Mouse (Mus musculus) stomach, postnatal 0 days (tissue): ENCODE data around the gene Ndufv3. TPM values are rescaled to one million over a fixed set of nuclear protein-coding genes. Genes with fewer than 3 reads are reported as not detected.
"Not testable (repeated sequence)": the region's sequence is repeated elsewhere in the genome, so short reads cannot be mapped to it uniquely, and the experiment has no call there.

Experiments used
- ATAC-seq: fragments of 200-750 bp; cut with Nextera tagmentation; 2 replicates; pipeline ENCODE4 v1.8.0; 2017; ENCODE audit not compliant: low FRiP score, low TSS enrichment
- DNase-seq: peaks from one replicate; pipeline ENCODE4 v3.0.0-alpha.2; 2016; ENCODE audit warnings: low spot score
- H3K27ac ChIP-seq: fragments of 300-500 bp; sonication (generic); replicated peaks from 2 replicates; pipeline ENCODE4 v1.5.1; 2014; ENCODE audit warnings: mild to moderate bottlenecking, control low read depth
- H3K27me3 ChIP-seq: fragments of 300-500 bp; sonication (generic); 2 replicates; pipeline ENCODE4 v1.6.1; 2014; ENCODE audit warnings: low read length; ENCODE audit not compliant: control insufficient read depth, insufficient read depth
- H3K36me3 ChIP-seq: fragments of 300-500 bp; sonication (generic); 2 replicates; pipeline ENCODE4 v1.6.1; 2014; ENCODE audit warnings: low read length, mixed read lengths; ENCODE audit not compliant: control insufficient read depth, insufficient read depth
- H3K4me1 ChIP-seq: fragments of 300-500 bp; sonication (generic); replicated peaks from 2 replicates; pipeline ENCODE4 v1.6.1; 2014; ENCODE audit warnings: antibody characterized with exemption; ENCODE audit not compliant: control insufficient read depth, insufficient read depth
- H3K4me2 ChIP-seq: fragments of 300-500 bp; sonication (generic); replicated peaks from 2 replicates; pipeline ENCODE4 v1.6.1; 2014; ENCODE audit warnings: low read depth, mild to moderate bottlenecking, control low read depth, moderate library complexity
- H3K4me3 ChIP-seq: fragments of 300-500 bp; sonication (generic); 2 replicates; pipeline ENCODE4 v1.5.1; 2014; ENCODE audit warnings: low read depth, low read length, control low read depth
- H3K9ac ChIP-seq: fragments of 300-500 bp; sonication (generic); 2 replicates; pipeline ENCODE4 v1.6.1; 2014; ENCODE audit warnings: mild to moderate bottlenecking, low read length, control low read depth, mixed read lengths
- H3K9me3 ChIP-seq: fragments of 300-500 bp; sonication (generic); 2 replicates; pipeline ENCODE4 v1.6.1; 2016; ENCODE audit warnings: low read length; ENCODE audit not compliant: control insufficient read depth
- CTCF ChIP-seq: IDR thresholded peaks from 2 replicates; pipeline ENCODE4 v1.5.1; 2016; ENCODE audit warnings: antibody characterized with exemption, low read depth, mild to moderate bottlenecking, moderate library complexity
- EP300 ChIP-seq: optimal IDR thresholded peaks from 2 replicates; pipeline ENCODE3; 2016; ENCODE audit warnings: antibody characterized with exemption
- WGBS: fragments of 180-500 bp; shearing (Covaris S2); extraction: QIAGEN DNeasy Blood & Tissue Kit; methylation state at CpG from one replicate; pipeline ENCODE4 v1.1.7; 2014; 5-methylcytosine and 5-hydroxymethylcytosine counted together
- polyA plus RNA-seq: library from polyadenylated mRNA; unstranded; fragments of >200 nt; fragmentation: Nextera tagmentation; extraction: Ambion mirVana; gene quantifications from 2 replicates; pipeline ENCODE4 v1.2.1, GENCODE M21; 2015

Gene Ndufv3
- polyA plus RNA-seq, 1 experiment from 2014 or later, result 344 TPM

DNA sequence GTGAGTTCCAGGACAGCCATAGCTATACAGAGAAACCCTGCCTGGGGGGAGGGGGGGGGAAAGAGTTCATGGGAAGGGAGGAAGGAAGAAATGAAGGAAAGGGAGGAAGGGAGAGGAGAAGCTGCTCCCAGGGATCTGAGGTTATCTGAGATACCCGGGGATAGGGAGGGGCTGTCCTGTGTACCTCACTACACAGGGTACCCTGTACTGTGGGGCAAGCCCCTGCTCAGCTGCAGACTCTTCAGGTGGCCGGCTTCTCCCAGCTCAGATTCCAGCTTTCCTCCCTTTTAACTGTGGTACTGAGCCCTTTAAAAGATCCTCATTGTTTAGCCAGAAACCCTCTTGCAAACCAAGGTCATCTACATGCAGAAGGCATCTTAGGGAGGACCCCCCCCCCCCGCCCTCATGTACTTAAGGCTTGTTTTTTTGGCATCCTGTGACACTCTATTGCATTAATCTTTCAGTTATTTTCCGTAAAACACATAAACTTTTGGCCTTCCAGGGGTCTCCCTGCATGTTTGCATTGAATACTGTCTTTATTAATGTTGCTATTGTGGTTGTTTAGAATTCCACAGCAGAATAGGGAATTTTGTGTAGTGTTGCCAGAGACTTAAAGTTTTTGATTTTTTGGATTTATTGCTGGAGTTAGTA is 21.0 kb downstream of the Ndufv3 start:
- Histone ChIP-seq H3K27ac (no peak overlapping the region), H3K4me2 (no peak overlapping the region), H3K9ac (no peak overlapping the region), H3K4me1 (no peaks in the 10 kb centered on the region; the same call in 1 of the 2 replicates), H3K27me3 (no peaks in the 10 kb centered on the region), H3K9me3 (no peaks in the 10 kb centered on the region), H3K4me3 (no peak overlapping the region), H3K36me3 (no peaks in the 10 kb centered on the region)
- DNase-seq (no peak), ATAC-seq (no peak)
- TF ChIP-seq CTCF (no peak), EP300 (no peak)
- 53% methylated on average over 4 of the region's 4 CpGs for WGBS

DNA sequence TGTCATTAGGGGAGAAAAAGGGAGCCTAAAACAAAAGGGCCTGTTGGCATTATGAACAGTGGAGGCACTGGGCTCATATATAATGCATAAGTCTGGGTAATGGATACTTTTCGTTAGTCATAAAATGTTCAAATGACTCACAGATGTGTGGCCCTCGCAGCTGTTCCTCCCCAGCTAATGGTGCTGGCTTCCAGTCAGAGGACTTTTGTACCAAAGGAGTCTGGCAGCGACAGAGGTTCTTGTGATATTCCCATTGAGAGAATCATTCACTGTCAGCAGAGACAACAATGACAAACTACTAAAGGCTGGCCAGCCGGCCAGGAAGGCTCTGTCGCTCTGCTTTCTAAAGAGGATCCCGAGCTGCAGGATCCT is 21.5 kb downstream of the Ndufv3 start:
- Histone ChIP-seq H3K27ac (no peak overlapping the region), H3K4me1 (no peaks in the 10 kb centered on the region), H3K36me3 (no peaks in the 10 kb centered on the region), H3K4me3 (no peak overlapping the region), H3K4me2 (no peak overlapping the region), H3K27me3 (no peaks in the 10 kb centered on the region), H3K9me3 (no peaks in the 10 kb centered on the region), H3K9ac (0 out of 2 replicates have a peak overlapping the region, but pooled peaks have one; percentile 5)
- 25% methylated on average over 6 of the region's 6 CpGs for WGBS
- no peak for TF ChIP-seq EP300
- TF ChIP-seq CTCF, result no peak
- no peak for ATAC-seq
- no peak for DNase-seq

DNA sequence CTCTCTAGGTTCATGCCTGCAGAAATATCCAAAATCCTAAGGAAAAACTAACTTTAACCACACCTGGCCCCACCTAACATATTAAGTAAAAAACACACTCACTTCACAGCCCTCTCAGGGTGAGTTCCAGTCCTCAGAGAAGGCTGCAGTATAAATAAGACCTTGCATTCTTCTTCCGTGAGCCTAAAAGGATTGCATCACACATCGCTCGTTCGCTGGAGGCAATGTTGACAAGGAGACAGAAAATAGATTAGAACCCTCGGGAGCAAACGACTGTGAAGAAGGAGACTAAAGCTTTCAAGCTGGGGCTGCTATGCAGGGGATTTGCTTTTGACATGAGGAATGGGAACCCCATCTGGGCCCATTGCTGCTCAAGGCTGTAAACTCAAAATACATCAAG is 23.7 kb downstream of the Ndufv3 start:
- no peak overlapping the region for H3K27ac ChIP-seq
- 11% methylated on average over 6 of the region's 6 CpGs for whole genome bisulfite sequencing
- H3K4me3 ChIP-seq, result no peak overlapping the region
- H3K9me3 ChIP-seq, result no peaks in the 10 kb centered on the region
- 0 out of 2 replicates have a peak, but pooled peaks have one; percentile 50 for ATAC-seq
- H3K27me3 ChIP-seq, result no peaks in the 10 kb centered on the region
- no peaks in the 10 kb centered on the region for H3K36me3 ChIP-seq
- no peaks in the 10 kb centered on the region for H3K4me1 ChIP-seq
- H3K9ac ChIP-seq, result no peak overlapping the region
- no peak for TF ChIP-seq EP300
- no peak for TF ChIP-seq CTCF
- DNase-seq, result no peak
- H3K4me2 ChIP-seq, result no peak overlapping the region

DNA sequence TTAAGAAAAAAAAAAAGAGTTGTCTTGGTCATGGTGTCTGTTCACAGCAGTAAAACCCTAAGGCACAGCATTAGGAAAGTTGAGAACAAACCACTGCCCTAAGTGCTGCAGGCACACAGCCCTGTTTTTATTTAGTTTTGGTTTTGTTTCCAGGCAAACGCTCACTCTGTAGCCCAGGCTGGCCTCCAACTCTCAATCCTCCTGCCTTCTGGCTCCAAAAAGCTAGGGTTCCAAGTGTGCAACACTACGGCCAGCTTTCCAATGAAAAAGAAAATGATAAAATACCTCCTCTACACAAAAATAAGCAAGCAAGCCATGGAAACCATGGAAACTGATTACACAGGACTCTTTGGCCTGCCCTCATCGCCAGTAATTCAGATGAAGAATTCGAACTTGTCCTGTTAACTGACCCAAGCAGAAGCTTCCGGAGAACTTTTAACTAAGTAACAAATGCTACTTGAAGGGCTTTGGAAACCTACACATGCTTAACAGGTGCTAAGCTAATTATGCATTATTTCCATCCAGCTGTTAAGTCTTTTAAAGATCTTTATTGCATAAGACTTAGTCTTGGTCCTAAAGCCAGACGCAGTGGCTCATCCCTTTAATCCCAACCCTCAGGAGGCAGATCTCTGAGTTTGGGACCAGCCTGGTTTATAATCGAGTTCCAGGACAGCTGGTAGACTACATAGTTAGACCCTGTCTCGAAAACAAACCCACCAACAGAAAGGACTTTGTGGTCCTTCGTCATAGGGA is 26.7 kb downstream of the Ndufv3 start:
- Histone ChIP-seq H3K4me3 (no peak overlapping the region), H3K27me3 (no peaks in the 10 kb centered on the region), H3K9me3 (no peaks in the 10 kb centered on the region), H3K4me1 (no peaks in the 10 kb centered on the region), H3K27ac (no peak overlapping the region), H3K36me3 (no peaks in the 10 kb centered on the region), H3K4me2 (no peak overlapping the region), H3K9ac (no peak overlapping the region)
- no peak for ATAC-seq
- WGBS, result 66% methylated on average over 9 of the region's 9 CpGs
- TF ChIP-seq EP300 (no peak), CTCF (no peak)
- DNase-seq, result no peak

- H3K4me1 ChIP-seq, result no peaks in the 10 kb centered on the region
- H3K9me3 ChIP-seq, result no peaks in the 10 kb centered on the region
- no peak overlapping the region for H3K4me2 ChIP-seq
- whole genome bisulfite sequencing, result 66% methylated on average over 3 of the region's 3 CpGs
- no peak for DNase-seq
- H3K4me3 ChIP-seq, result no peak overlapping the region
- TF ChIP-seq EP300, result no peak
- no peak for TF ChIP-seq CTCF
- H3K36me3 ChIP-seq, result no peaks in the 10 kb centered on the region
- H3K27ac ChIP-seq, result no peak overlapping the region
- no peak for ATAC-seq
- no peaks in the 10 kb centered on the region for H3K27me3 ChIP-seq
- no peak overlapping the region for H3K9ac ChIP-seq
Observed at GRCm38 (mm10) chr17:31547974-31548373, 28.1 kb downstream of the Ndufv3 start.

DNA sequence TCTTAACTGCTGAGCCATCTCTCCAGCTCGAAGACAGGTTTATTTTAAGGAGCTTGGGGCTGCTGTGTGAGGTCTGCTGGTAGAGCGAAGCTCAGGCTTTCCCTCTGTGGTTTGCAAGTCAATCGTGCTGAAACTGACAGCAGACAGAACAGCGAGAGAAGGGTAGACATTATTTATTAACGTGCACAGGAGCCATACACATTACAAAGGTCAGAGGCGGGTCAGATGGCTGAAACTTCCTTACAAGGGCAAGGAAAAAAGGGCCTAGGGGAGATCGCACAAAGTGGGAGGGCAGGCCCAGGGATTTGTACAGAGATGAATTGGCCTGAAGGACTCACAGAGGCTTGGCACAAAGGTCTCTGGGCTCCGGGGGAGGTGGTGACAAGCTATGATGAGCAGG is 29.5 kb downstream of the Ndufv3 start:
- ATAC-seq (no peak), DNase-seq (no peak)
- no peak for TF ChIP-seq EP300
- no peak for TF ChIP-seq CTCF
- Histone ChIP-seq H3K27me3 (no peaks in the 10 kb centered on the region), H3K9me3 (no peaks in the 10 kb centered on the region), H3K4me1 (no peaks in the 10 kb centered on the region), H3K4me2 (no peak overlapping the region), H3K9ac (no peak overlapping the region), H3K36me3 (no peaks in the 10 kb centered on the region), H3K27ac (no peak overlapping the region), H3K4me3 (no peak overlapping the region)
- 36% methylated on average over 8 of the region's 8 CpGs for WGBS

DNA sequence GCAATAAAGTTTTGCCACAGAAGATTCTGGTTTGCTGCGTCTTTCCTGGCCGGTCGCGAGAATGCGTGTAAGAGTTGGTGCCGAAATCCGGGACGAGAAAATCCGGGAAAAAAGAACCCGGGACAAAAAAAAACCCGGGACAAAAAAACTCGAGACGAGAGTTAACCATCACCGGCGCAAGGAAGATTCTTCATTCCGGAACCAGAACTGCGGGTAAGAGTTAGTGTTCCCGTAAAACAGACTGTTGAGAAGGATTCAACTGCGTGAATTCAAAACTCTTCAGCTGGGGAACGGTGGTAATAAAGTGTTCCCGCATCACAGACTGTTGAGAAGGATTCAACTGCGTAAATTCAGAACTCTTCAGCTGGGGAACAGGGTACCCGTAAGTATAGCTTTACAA is 32.7 kb downstream of the Ndufv3 start:
- H3K9ac ChIP-seq, result not testable (repeated sequence)

More for the DNA sequence above, 32.7 kb downstream of the Ndufv3 start:
- not testable (repeated sequence) for H3K9me3 ChIP-seq, H3K27me3 ChIP-seq, H3K36me3 ChIP-seq, H3K4me2 ChIP-seq, H3K4me3 ChIP-seq, DNase-seq, H3K4me1 ChIP-seq, ATAC-seq, H3K27ac ChIP-seq
- 95% methylated on average over 23 of the region's 23 CpGs for WGBS
